Mouse (Mus musculus) thymus, adult 2 months (tissue): ENCODE results near the gene Myadm.

Experiments used
- CTCF ChIP-seq: fragments of 200-500 bp; IDR thresholded peaks from 2 replicates; pipeline ENCODE4 v1.5.1; 2012; ENCODE audit warnings: mild to moderate bottlenecking, control low read depth, low read length, moderate library complexity, borderline replicate concordance; ENCODE audit not compliant: control insufficient read depth, poor library complexity, insufficient read depth; ENCODE audit errors: extremely low read depth
- POLR2A ChIP-seq: fragments of 200-500 bp; IDR thresholded peaks from 2 replicates; pipeline ENCODE4 v1.6.1; 2012; ENCODE audit warnings: mild to moderate bottlenecking, low read length, control low read depth, moderate library complexity; ENCODE audit not compliant: control insufficient read depth, poor library complexity, insufficient read depth; ENCODE audit errors: extremely low read depth

GRCm38 (mm10) chr7:3260701-3261100 lies 28.2 kb upstream of the Myadm start:
- TF ChIP-seq POLR2A (no peak), CTCF (no peak)
